Mouse (Mus musculus): ENCODE measurements at regions not wholly inside any gene's neighbourhood (a gene's known extent, or its start where the extent isn't known, plus 50 kb on each side); places are given as distances from the start of the nearest gene placed in this dataset.
"Not testable (repeated sequence)": the region's sequence is repeated elsewhere in the genome, so short reads cannot be mapped to it uniquely, and the experiment has no call there.

- Histone ChIP-seq H3K27ac (no peak overlapping the region), H3K4me3 (no peak overlapping the region), H3K9me3 (no peaks in the 10 kb centered on the region), H3K36me3 (replicated peaks) (no peaks in the 10 kb centered on the region), H3K27me3 (ENCODE audit: poor library complexity, severe bottlenecking) (no peaks in the 10 kb centered on the region), H3K4me1 (no peaks in the 10 kb centered on the region)
- DNase-seq (ENCODE audit: extremely low spot score, low spot score), result no peak
- 80% methylated on average over 4 of the region's 4 CpGs for WGBS
Observed at GRCm38 (mm10) chr3:6984918-6985317, 364.7 kb upstream of the 1700008P02Rik start.

- Histone ChIP-seq H3K36me3 (replicated peaks) (no peaks in the 10 kb centered on the region), H3K4me3 (no peak overlapping the region), H3K4me1 (no peaks in the 10 kb centered on the region), H3K9me3 (no peaks in the 10 kb centered on the region), H3K27ac (no peak overlapping the region), H3K27me3 (ENCODE audit: poor library complexity, severe bottlenecking) (no peaks in the 10 kb centered on the region)
- 93% methylated on average over 7 of the region's 7 CpGs for WGBS
- no peak for DNase-seq (ENCODE audit: extremely low spot score, low spot score)
Observed at GRCm38 (mm10) chr3:6957681-6958080, 337.4 kb upstream of the 1700008P02Rik start.

DNA sequence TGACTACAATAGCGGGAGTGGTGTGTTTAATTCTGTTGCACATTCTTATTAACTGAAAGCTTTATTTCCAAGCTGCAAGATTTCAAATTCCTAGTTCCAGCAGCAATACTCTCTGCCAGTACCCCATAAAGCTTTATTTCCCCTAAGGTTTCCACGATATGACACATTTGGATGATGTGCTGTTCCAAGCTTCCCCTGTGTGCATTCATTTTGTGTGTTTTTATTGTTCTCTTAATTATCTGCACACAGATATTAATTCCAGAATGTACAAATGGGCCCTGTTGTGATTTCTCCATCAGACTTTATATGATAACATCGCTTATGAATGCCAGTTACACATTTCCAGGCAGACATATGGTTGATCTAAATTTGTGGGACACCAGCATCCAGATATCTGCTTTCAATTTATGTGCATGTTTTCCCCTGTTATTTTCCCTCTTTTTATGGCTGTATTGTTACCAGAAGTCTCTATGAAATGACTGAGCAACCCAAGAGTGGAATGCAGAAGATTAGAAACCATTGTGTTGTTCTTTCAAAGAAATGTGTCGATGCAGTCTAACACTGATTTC lies 312.4 kb upstream of the 1700008P02Rik start:
- Histone ChIP-seq H3K4me3 (no peak overlapping the region), H3K4me1 (no peaks in the 10 kb centered on the region), H3K27me3 (ENCODE audit: poor library complexity, severe bottlenecking) (no peaks in the 10 kb centered on the region), H3K36me3 (replicated peaks) (no peaks in the 10 kb centered on the region), H3K9me3 (no peaks in the 10 kb centered on the region), H3K27ac (no peak overlapping the region)
- DNase-seq (ENCODE audit: extremely low spot score, low spot score), result no peak
- WGBS, result 89% methylated on average over 4 of the region's 4 CpGs

GRCm38 (mm10) chr3:6926737-6927136 lies 306.5 kb upstream of the 1700008P02Rik start:
- H3K9me3 ChIP-seq, result no peaks in the 10 kb centered on the region
- no peak overlapping the region for H3K4me3 ChIP-seq
- H3K4me1 ChIP-seq, result no peaks in the 10 kb centered on the region
- H3K27ac ChIP-seq, result no peak overlapping the region
- peak; percentile 15 for DNase-seq (ENCODE audit: extremely low spot score, low spot score)
- no peaks in the 10 kb centered on the region for H3K27me3 ChIP-seq (ENCODE audit: poor library complexity, severe bottlenecking)
- H3K36me3 ChIP-seq (replicated peaks), result no peaks in the 10 kb centered on the region
- WGBS, result 67% methylated on average over 1 of the region's 1 CpGs

- not testable (repeated sequence) for DNase-seq (ENCODE audit: extremely low spot score, low spot score); H3K4me3 ChIP-seq; H3K9me3 ChIP-seq; H3K27me3 ChIP-seq (ENCODE audit: poor library complexity, severe bottlenecking); H3K36me3 ChIP-seq (replicated peaks); H3K27ac ChIP-seq; H3K4me1 ChIP-seq
- WGBS, result 52% methylated on average over 2 of the region's 2 CpGs
Observed at GRCm38 (mm10) chr3:6922647-6923046, 302.4 kb upstream of the 1700008P02Rik start.

- 87% methylated on average over 3 of the region's 3 CpGs for WGBS
- no peak overlapping the region for H3K4me3 ChIP-seq
- no peak overlapping the region for H3K27ac ChIP-seq
- no peaks in the 10 kb centered on the region for H3K4me1 ChIP-seq
- no peak for DNase-seq (ENCODE audit: extremely low spot score, low spot score)
- no peaks in the 10 kb centered on the region for H3K27me3 ChIP-seq (ENCODE audit: poor library complexity, severe bottlenecking)
- no peaks in the 10 kb centered on the region for H3K9me3 ChIP-seq
- no peaks in the 10 kb centered on the region for H3K36me3 ChIP-seq (replicated peaks)
Observed at GRCm38 (mm10) chr3:6920253-6920652, 300.0 kb upstream of the 1700008P02Rik start.

GRCm38 (mm10) chr3:6887936-6888335 lies 267.7 kb upstream of the 1700008P02Rik start:
- peaks cover 19% of the 10 kb centered on the region for H3K4me1 ChIP-seq
- no peak overlapping the region for H3K4me3 ChIP-seq
- H3K36me3 ChIP-seq (replicated peaks), result no peaks in the 10 kb centered on the region
- H3K9me3 ChIP-seq, result no peaks in the 10 kb centered on the region
- H3K27ac ChIP-seq, result no peak overlapping the region
- 37% methylated on average over 1 of the region's 1 CpGs for WGBS
- DNase-seq (ENCODE audit: extremely low spot score, low spot score), result no peak
- no peaks in the 10 kb centered on the region; the same call in 1 of the 2 replicates for H3K27me3 ChIP-seq (ENCODE audit: poor library complexity, severe bottlenecking)

GRCm38 (mm10) chr3:6887053-6887700 lies 266.9 kb upstream of the 1700008P02Rik start:
- no peak for DNase-seq (ENCODE audit: extremely low spot score, low spot score)
- Histone ChIP-seq H3K4me1 (peaks cover 19% of the 10 kb centered on the region), H3K36me3 (replicated peaks) (no peaks in the 10 kb centered on the region), H3K27me3 (ENCODE audit: poor library complexity, severe bottlenecking) (no peaks in the 10 kb centered on the region; the same call in 1 of the 2 replicates), H3K4me3 (no peak overlapping the region), H3K27ac (no peak overlapping the region), H3K9me3 (no peaks in the 10 kb centered on the region)
- 69% methylated on average over 7 of the region's 7 CpGs for WGBS

- no peak overlapping the region for H3K4me3 ChIP-seq
- H3K9me3 ChIP-seq, result no peaks in the 10 kb centered on the region
- H3K36me3 ChIP-seq (replicated peaks), result no peaks in the 10 kb centered on the region
- no peaks in the 10 kb centered on the region; the same call in 1 of the 2 replicates for H3K27me3 ChIP-seq (ENCODE audit: poor library complexity, severe bottlenecking)
- 85% methylated on average over 4 of the region's 4 CpGs for WGBS
- peaks cover 19% of the 10 kb centered on the region for H3K4me1 ChIP-seq
- H3K27ac ChIP-seq, result no peak overlapping the region
- no peak for DNase-seq (ENCODE audit: extremely low spot score, low spot score)
Observed at GRCm38 (mm10) chr3:6886200-6887052, 266.2 kb upstream of the 1700008P02Rik start.

DNA sequence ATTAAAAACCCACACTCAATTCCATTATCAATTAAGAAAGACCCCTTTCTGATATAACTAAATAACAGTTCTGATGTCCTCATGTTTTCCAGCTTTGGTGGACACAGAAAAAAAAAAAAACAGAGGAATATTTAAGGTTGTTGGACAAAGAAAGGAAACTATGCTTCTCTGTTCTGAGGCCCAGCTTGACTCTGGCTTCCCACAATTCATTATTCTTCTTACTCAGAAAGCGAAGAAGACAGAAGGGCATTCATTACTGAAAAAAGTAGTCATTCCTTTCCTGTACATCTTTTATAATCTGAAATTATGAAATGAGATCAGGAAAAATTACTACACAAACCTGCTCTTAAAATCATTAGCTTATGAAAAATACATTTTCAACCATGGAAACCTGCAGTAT lies 263.2 kb upstream of the 1700008P02Rik start:
- Histone ChIP-seq H3K27ac (no peak overlapping the region), H3K4me3 (no peak overlapping the region), H3K27me3 (ENCODE audit: poor library complexity, severe bottlenecking) (no peaks in the 10 kb centered on the region; the same call in 1 of the 2 replicates), H3K36me3 (replicated peaks) (no peaks in the 10 kb centered on the region), H3K9me3 (no peaks in the 10 kb centered on the region), H3K4me1 (peaks cover 18% of the 10 kb centered on the region)
- 78% methylated on average over 1 of the region's 1 CpGs for WGBS
- DNase-seq (ENCODE audit: extremely low spot score, low spot score), result no peak

- WGBS, result 89% methylated on average over 5 of the region's 5 CpGs
- H3K4me3 ChIP-seq, result no peak overlapping the region
- H3K36me3 ChIP-seq (replicated peaks), result no peaks in the 10 kb centered on the region
- H3K27ac ChIP-seq, result no peak overlapping the region
- DNase-seq (ENCODE audit: extremely low spot score, low spot score), result no peak
- no peaks in the 10 kb centered on the region for H3K4me1 ChIP-seq
- H3K27me3 ChIP-seq (ENCODE audit: poor library complexity, severe bottlenecking), result no peaks in the 10 kb centered on the region
- H3K9me3 ChIP-seq, result no peaks in the 10 kb centered on the region
Observed at GRCm38 (mm10) chr3:6876265-6876664, 256.0 kb upstream of the 1700008P02Rik start.

DNA sequence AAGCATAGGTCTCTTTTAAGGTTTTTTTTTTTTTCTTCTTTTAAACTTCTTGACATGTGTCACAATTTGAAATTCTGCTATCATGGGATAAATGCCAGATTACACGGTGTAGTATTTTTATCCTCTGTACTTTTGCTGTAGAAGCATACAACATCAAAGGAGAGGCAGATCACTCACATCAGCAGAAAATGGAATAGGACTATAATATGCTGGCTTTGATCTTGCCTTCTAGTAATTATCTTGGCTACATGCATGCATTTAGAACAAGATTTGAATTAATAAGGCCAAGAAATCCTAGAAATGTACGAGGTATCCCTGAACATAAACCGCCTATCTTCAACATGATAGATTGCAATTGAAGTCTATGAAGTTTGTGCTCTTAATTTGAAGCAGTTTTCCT lies 251.9 kb upstream of the 1700008P02Rik start:
- DNase-seq (ENCODE audit: extremely low spot score, low spot score), result no peak
- H3K27ac ChIP-seq, result no peak overlapping the region
- no peaks in the 10 kb centered on the region for H3K27me3 ChIP-seq (ENCODE audit: poor library complexity, severe bottlenecking)
- H3K4me1 ChIP-seq, result no peaks in the 10 kb centered on the region
- 84% methylated on average over 3 of the region's 3 CpGs for WGBS
- H3K4me3 ChIP-seq, result no peak overlapping the region
- H3K36me3 ChIP-seq (replicated peaks), result no peaks in the 10 kb centered on the region
- H3K9me3 ChIP-seq, result no peaks in the 10 kb centered on the region

GRCm38 (mm10) chr3:6871752-6872151 lies 251.5 kb upstream of the 1700008P02Rik start:
- DNase-seq (ENCODE audit: extremely low spot score, low spot score), result no peak
- Histone ChIP-seq H3K4me3 (no peak overlapping the region), H3K27ac (no peak overlapping the region), H3K36me3 (replicated peaks) (no peaks in the 10 kb centered on the region), H3K4me1 (no peaks in the 10 kb centered on the region), H3K9me3 (no peaks in the 10 kb centered on the region), H3K27me3 (ENCODE audit: poor library complexity, severe bottlenecking) (no peaks in the 10 kb centered on the region)
- WGBS, result 85% methylated on average over 2 of the region's 2 CpGs

All from forebrain, embryonic 10.5 days (tissue).